Mouse (Mus musculus): ENCODE results near the gene Magi1. TPM values are rescaled to one million over a fixed set of nuclear protein-coding genes. Genes with fewer than 3 reads are reported as not detected.

Magi1 gene
- polyA plus RNA-seq, 1 experiment from 2014 or later: 9.2 TPM

DNA sequence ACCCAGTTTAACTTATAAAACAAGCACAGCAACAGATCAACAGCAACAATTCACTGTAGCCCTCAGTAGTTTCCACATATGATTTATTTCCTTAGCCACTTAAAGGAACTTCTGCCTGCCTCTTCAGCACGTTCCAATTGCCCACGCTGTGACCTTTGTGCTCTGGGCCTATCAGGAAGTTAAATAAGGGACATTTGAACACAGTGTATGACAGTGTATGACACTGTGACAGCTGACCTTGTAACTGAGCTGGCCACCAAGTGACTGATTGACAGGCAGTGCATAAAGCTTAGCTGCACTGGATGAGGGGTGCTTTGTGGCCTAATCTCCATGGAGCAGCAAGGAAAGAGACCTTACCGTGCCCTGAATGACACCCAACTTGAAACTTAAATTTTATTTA is 525.6 kb downstream of the Magi1 start:
- Histone ChIP-seq H3K9me3 (replicated peaks; ENCODE audit: control insufficient read depth, low read length) (no peaks in the 10 kb centered on the region), H3K36me3 (ENCODE audit: control insufficient read depth, insufficient read depth, low read length) (no peaks in the 10 kb centered on the region), H3K4me1 (ENCODE audit: control insufficient read depth, insufficient read depth, low read length) (peaks cover 6% of the 10 kb centered on the region), H3K27ac (ENCODE audit: low read depth, low read length) (no peak overlapping the region), H3K4me3 (ENCODE audit: low read depth, low read length) (no peak overlapping the region), H3K27me3 (ENCODE audit: control insufficient read depth, insufficient read depth, low read length) (no peaks in the 10 kb centered on the region), H3K9ac (ENCODE audit: low read depth, low read length) (0 out of 2 replicates have a peak overlapping the region, but pooled peaks have one; percentile 16), H3K4me2 (no peak overlapping the region)
- 75% methylated on average over 3 of the region's 3 CpGs for WGBS (ENCODE audit: insufficient replicate concordance)
- ATAC-seq (replicated peaks; ENCODE audit: insufficient number of reproducible peaks, low FRiP score, low TSS enrichment): no peak

DNA sequence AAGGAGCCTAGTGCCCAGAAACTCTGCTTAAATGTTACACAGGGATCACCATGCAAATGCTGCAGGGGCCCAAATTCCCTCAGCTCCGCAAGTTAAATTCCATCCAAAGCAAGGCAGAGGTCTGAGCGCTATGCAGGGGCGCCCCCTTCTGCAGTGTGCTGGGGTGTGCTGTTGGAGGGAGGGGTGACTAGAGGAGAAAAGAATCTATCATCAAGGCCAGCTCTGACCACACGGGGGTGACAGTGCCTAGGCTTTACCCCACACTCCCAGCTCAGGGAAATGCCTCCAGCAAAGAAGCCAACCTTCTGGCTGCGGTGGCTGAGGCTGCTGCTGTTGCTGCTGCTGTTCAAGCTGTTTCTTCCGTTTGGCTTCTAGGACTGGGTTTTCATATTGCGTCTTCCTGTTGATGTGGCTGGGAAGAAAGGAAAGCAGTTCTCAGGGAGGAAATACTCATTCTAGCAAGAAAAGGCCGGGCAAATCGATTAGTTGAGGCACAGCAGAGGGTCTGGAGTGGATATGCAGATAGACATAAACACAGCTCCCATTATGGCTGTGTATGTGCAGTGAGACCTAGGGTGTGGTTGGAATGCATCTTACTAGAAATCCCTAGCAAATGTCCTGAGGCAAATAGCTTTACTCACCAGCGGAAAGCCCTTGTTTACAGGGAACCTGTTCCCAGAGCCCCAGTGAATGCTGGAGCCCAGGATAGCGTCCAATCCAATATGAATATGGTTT is 526.2 kb downstream of the Magi1 start:
- H3K9me3 ChIP-seq (replicated peaks; ENCODE audit: control insufficient read depth, low read length): no peaks in the 10 kb centered on the region
- H3K27me3 ChIP-seq (ENCODE audit: control insufficient read depth, insufficient read depth, low read length): no peaks in the 10 kb centered on the region
- no peak overlapping the region for H3K4me3 ChIP-seq (ENCODE audit: low read depth, low read length)
- peak; percentile 84 for ATAC-seq (replicated peaks; ENCODE audit: insufficient number of reproducible peaks, low FRiP score, low TSS enrichment)
- H3K9ac ChIP-seq (ENCODE audit: low read depth, low read length): 0 out of 2 replicates have a peak overlapping the region, but pooled peaks have one; percentile 16
- no peak overlapping the region for H3K27ac ChIP-seq (ENCODE audit: low read depth, low read length)
- H3K36me3 ChIP-seq (ENCODE audit: control insufficient read depth, insufficient read depth, low read length): no peaks in the 10 kb centered on the region
- peaks cover 6% of the 10 kb centered on the region for H3K4me1 ChIP-seq (ENCODE audit: control insufficient read depth, insufficient read depth, low read length)
- 33% methylated on average over 11 of the region's 11 CpGs for WGBS (ENCODE audit: insufficient replicate concordance)
- no peak overlapping the region for H3K4me2 ChIP-seq

DNA sequence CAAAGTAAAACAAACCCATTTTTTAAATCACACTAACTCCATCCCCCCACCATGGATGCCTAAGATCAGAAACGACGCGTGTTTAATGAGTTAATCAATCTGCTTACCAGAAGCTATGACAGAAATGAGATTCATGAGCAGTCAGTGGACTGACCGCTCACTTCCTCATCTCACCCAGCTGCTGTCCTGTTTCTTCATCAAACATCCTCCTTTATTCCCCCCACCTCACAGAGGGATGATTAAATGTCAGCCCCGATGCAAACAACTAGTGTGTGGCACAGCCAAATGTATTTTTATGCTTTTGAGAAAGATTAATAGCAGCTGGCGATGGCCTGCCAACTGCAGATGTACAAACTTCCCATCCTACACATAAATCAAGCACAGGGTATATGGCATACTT is 540.6 kb downstream of the Magi1 start:
- Histone ChIP-seq H3K4me1 (ENCODE audit: control insufficient read depth, insufficient read depth, low read length) (no peaks in the 10 kb centered on the region), H3K4me3 (ENCODE audit: low read depth, low read length) (no peak overlapping the region), H3K9ac (ENCODE audit: low read depth, low read length) (no peak overlapping the region), H3K9me3 (replicated peaks; ENCODE audit: control insufficient read depth, low read length) (no peaks in the 10 kb centered on the region), H3K27me3 (ENCODE audit: control insufficient read depth, insufficient read depth, low read length) (no peaks in the 10 kb centered on the region), H3K36me3 (ENCODE audit: control insufficient read depth, insufficient read depth, low read length) (0 out of 2 replicates have a peak, but pooled peaks cover 2% of the 10 kb centered on the region), H3K4me2 (no peak overlapping the region), H3K27ac (ENCODE audit: low read depth, low read length) (no peak overlapping the region)
- WGBS (ENCODE audit: insufficient replicate concordance): 82% methylated on average over 6 of the region's 6 CpGs
- ATAC-seq (replicated peaks; ENCODE audit: insufficient number of reproducible peaks, low FRiP score, low TSS enrichment): no peak

DNA sequence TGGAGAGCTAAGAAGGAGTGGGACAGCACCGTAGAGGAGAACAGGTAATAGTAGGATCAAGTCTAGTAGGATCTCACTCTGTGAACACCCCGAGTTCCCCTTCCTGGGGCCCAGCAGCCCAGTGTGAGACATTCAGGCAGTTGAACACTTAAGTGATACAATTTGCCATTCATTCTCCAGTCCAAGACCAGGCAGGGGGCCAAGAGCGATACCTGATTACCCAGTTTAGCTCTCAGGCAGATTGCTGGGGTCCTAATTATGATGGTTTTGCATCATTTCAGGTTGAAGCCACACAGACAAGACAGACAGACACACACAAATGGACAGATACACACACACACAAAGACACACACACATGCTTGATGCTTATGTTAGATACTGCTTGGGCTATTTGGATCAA is 543.9 kb downstream of the Magi1 start:
- H3K9ac ChIP-seq (ENCODE audit: low read depth, low read length): no peak overlapping the region
- ATAC-seq (replicated peaks; ENCODE audit: insufficient number of reproducible peaks, low FRiP score, low TSS enrichment): no peak
- H3K9me3 ChIP-seq (replicated peaks; ENCODE audit: control insufficient read depth, low read length): no peaks in the 10 kb centered on the region
- H3K4me3 ChIP-seq (ENCODE audit: low read depth, low read length): no peak overlapping the region
- 0 out of 2 replicates have a peak, but pooled peaks cover 2% of the 10 kb centered on the region for H3K36me3 ChIP-seq (ENCODE audit: control insufficient read depth, insufficient read depth, low read length)
- no peak overlapping the region for H3K4me2 ChIP-seq
- no peaks in the 10 kb centered on the region for H3K27me3 ChIP-seq (ENCODE audit: control insufficient read depth, insufficient read depth, low read length)
- WGBS (ENCODE audit: insufficient replicate concordance): 88% methylated on average over 3 of the region's 3 CpGs
- no peaks in the 10 kb centered on the region for H3K4me1 ChIP-seq (ENCODE audit: control insufficient read depth, insufficient read depth, low read length)
- no peak overlapping the region for H3K27ac ChIP-seq (ENCODE audit: low read depth, low read length)

DNA sequence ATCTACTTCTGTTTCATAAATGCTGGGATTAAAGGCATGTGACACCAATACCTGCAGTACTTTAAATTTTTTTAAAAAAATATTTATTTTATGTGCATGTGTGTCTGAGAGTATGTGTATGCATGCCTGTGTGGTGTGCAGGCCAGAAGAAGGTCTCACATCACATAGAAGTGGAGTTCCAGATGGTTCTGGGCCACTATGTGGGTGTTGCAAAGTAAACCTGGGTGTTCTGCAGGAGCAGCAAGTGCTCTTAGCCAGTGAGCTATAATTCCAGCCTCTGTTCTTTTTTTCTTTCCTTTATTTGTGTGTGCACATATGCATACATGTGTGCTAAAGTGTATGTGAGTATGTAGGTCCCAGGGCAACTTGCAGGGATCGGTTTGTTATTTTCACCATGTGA is 546.6 kb downstream of the Magi1 start:
- H3K27me3 ChIP-seq (ENCODE audit: control insufficient read depth, insufficient read depth, low read length): no peaks in the 10 kb centered on the region
- 84% methylated on average over 1 of the region's 1 CpGs for WGBS (ENCODE audit: insufficient replicate concordance)

DNA sequence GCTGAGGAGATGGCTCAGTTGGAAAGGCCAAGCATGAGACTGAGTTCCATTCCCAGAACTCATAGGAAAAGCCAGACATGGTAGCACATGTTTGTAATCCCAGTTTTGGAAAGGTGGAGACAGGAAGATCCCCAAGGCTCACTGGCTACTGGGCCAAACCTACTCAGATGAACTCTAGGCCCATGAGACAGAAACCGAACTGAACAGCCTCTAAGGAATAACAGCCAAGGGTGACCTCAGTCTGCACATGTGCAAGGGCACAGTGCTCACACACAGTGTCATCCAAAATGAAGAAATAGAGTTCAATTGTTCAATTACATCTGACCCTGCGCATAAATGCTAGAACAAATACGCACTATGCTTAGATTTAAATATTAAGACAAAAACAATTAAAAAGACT is 547.6 kb downstream of the Magi1 start:
- 92% methylated on average over 3 of the region's 3 CpGs for WGBS (ENCODE audit: insufficient replicate concordance)
- H3K4me1 ChIP-seq (ENCODE audit: control insufficient read depth, insufficient read depth, low read length): no peaks in the 10 kb centered on the region
- H3K36me3 ChIP-seq (ENCODE audit: control insufficient read depth, insufficient read depth, low read length): no peaks in the 10 kb centered on the region
- no peak overlapping the region for H3K9ac ChIP-seq (ENCODE audit: low read depth, low read length)
- ATAC-seq (replicated peaks; ENCODE audit: insufficient number of reproducible peaks, low FRiP score, low TSS enrichment): no peak
- H3K27me3 ChIP-seq (ENCODE audit: control insufficient read depth, insufficient read depth, low read length): no peaks in the 10 kb centered on the region
- H3K27ac ChIP-seq (ENCODE audit: low read depth, low read length): no peak overlapping the region
- no peaks in the 10 kb centered on the region for H3K9me3 ChIP-seq (replicated peaks; ENCODE audit: control insufficient read depth, low read length)
- H3K4me3 ChIP-seq (ENCODE audit: low read depth, low read length): no peak overlapping the region
- H3K4me2 ChIP-seq: no peak overlapping the region

More for the DNA sequence above, 546.6 kb downstream of the Magi1 start:
- Histone ChIP-seq H3K4me2 (no peak overlapping the region), H3K4me3 (ENCODE audit: low read depth, low read length) (no peak overlapping the region), H3K9ac (ENCODE audit: low read depth, low read length) (no peak overlapping the region), H3K9me3 (replicated peaks; ENCODE audit: control insufficient read depth, low read length) (no peaks in the 10 kb centered on the region), H3K36me3 (ENCODE audit: control insufficient read depth, insufficient read depth, low read length) (no peaks in the 10 kb centered on the region), H3K4me1 (ENCODE audit: control insufficient read depth, insufficient read depth, low read length) (no peaks in the 10 kb centered on the region), H3K27ac (ENCODE audit: low read depth, low read length) (no peak overlapping the region)
- no peak for ATAC-seq (replicated peaks; ENCODE audit: insufficient number of reproducible peaks, low FRiP score, low TSS enrichment)

DNA sequence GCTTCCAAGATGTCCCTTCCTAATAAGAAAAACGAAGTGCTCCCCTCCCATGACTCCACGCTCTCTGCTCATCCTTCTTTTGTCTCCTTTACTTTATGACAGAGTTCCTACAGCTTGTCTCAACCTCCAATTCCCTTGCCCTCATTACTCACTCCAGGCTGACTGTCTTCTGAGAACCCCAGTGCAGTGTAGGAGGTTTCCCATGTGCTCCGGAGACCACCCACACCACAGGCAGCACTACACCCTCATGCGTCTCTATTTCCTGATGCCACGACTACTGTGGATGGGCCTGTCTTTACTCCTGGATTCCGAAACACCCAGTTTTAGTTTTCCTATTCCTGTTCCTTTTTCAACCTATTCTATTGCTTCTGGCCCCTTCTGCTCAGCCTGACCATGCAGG is 549.9 kb downstream of the Magi1 start:
- WGBS (ENCODE audit: insufficient replicate concordance): 85% methylated on average over 6 of the region's 6 CpGs
- no peak overlapping the region for H3K27ac ChIP-seq (ENCODE audit: low read depth, low read length)
- no peak overlapping the region for H3K9ac ChIP-seq (ENCODE audit: low read depth, low read length)
- H3K9me3 ChIP-seq (replicated peaks; ENCODE audit: control insufficient read depth, low read length): no peaks in the 10 kb centered on the region
- H3K36me3 ChIP-seq (ENCODE audit: control insufficient read depth, insufficient read depth, low read length): no peaks in the 10 kb centered on the region
- H3K27me3 ChIP-seq (ENCODE audit: control insufficient read depth, insufficient read depth, low read length): no peaks in the 10 kb centered on the region
- H3K4me3 ChIP-seq (ENCODE audit: low read depth, low read length): no peak overlapping the region
- no peak for ATAC-seq (replicated peaks; ENCODE audit: insufficient number of reproducible peaks, low FRiP score, low TSS enrichment)
- H3K4me2 ChIP-seq: no peak overlapping the region
- H3K4me1 ChIP-seq (ENCODE audit: control insufficient read depth, insufficient read depth, low read length): no peaks in the 10 kb centered on the region

DNA sequence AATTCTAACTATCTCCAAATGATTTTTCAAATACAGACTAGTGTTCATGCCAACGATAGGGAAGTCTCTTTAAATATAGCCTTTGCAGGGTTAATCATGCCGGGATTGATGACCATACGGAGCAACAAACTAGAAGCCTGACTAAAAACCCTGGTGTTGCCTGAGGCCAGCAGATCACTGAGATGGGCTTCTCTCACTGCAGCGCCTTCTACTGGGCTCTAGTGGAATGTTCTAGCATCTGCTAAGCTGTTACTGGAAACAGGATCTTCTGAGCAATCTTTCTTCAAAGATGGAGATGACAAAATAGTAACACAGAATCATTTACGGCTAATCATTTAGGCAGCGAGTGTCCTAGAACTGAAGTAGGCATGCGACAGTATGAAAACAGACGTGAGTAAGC is 554.0 kb downstream of the Magi1 start:
- no peak overlapping the region for H3K27ac ChIP-seq (ENCODE audit: low read depth, low read length)
- no peaks in the 10 kb centered on the region for H3K27me3 ChIP-seq (ENCODE audit: control insufficient read depth, insufficient read depth, low read length)
- WGBS (ENCODE audit: insufficient replicate concordance): 67% methylated on average over 8 of the region's 8 CpGs
- H3K9ac ChIP-seq (ENCODE audit: low read depth, low read length): no peak overlapping the region
- ATAC-seq (replicated peaks; ENCODE audit: insufficient number of reproducible peaks, low FRiP score, low TSS enrichment): no peak
- H3K4me3 ChIP-seq (ENCODE audit: low read depth, low read length): no peak overlapping the region
- no peaks in the 10 kb centered on the region for H3K9me3 ChIP-seq (replicated peaks; ENCODE audit: control insufficient read depth, low read length)
- H3K36me3 ChIP-seq (ENCODE audit: control insufficient read depth, insufficient read depth, low read length): no peaks in the 10 kb centered on the region
- H3K4me1 ChIP-seq (ENCODE audit: control insufficient read depth, insufficient read depth, low read length): peaks cover 13% of the 10 kb centered on the region; the same call in 1 of the 2 replicates
- no peak overlapping the region for H3K4me2 ChIP-seq

DNA sequence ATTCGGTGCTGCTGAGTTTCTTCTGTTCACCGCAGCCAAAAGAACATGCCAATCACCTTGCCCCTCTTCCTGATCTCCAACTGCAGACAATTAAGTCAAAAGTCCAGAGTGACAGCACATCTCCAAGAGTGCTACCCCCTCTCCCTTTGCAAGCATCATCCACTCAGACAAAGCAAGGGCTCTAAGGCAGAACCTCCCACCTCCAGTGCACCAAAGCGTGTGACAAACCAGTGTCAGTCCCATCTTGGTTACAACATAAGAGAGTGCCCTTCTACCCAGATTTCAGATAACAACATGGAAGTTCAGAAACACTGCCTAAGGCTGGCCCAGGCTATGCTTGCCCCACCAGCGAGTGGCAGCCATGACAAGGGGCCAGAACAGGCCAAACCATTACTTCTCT is 554.9 kb downstream of the Magi1 start:
- Histone ChIP-seq H3K9me3 (replicated peaks; ENCODE audit: control insufficient read depth, low read length) (no peaks in the 10 kb centered on the region), H3K4me3 (ENCODE audit: low read depth, low read length) (no peak overlapping the region), H3K27me3 (ENCODE audit: control insufficient read depth, insufficient read depth, low read length) (no peaks in the 10 kb centered on the region), H3K27ac (ENCODE audit: low read depth, low read length) (no peak overlapping the region), H3K36me3 (ENCODE audit: control insufficient read depth, insufficient read depth, low read length) (no peaks in the 10 kb centered on the region), H3K4me1 (ENCODE audit: control insufficient read depth, insufficient read depth, low read length) (peaks cover 13% of the 10 kb centered on the region; the same call in 1 of the 2 replicates), H3K4me2 (no peak overlapping the region), H3K9ac (ENCODE audit: low read depth, low read length) (no peak overlapping the region)
- ATAC-seq (replicated peaks; ENCODE audit: insufficient number of reproducible peaks, low FRiP score, low TSS enrichment): no peak
- 82% methylated on average over 4 of the region's 4 CpGs for WGBS (ENCODE audit: insufficient replicate concordance)
